Mouse (Mus musculus) urinary bladder, postnatal 10 days (tissue): ENCODE data around the gene Dirc2.
A peak's percentile ranks its signal among the peaks of the same experiment; 100 is the strongest.

ENCODE experiments used
- DNase-seq: peaks from one replicate; pipeline ENCODE4 v3.0.0; 2022; ENCODE audit warnings: low spot score

Gene Dirc2

GRCm38 (mm10) chr16:35768785-35769642 is at the start of gene Dirc2:
TSS of gene Dirc2 (minus strand) at chr16:35769356.
- peak; percentile 28 for DNase-seq

- DNase-seq, result peak; percentile 26
Observed at GRCm38 (mm10) chr16:35817255-35818089, 48.3 kb upstream of the Dirc2 start.

GRCm38 (mm10) chr16:35813119-35813518 is 44.0 kb upstream of the Dirc2 start:
- no peak for DNase-seq

GRCm38 (mm10) chr16:35808838-35809237 is 39.7 kb upstream of the Dirc2 start:
- DNase-seq, result no peak

- DNase-seq, result no peak
Observed at GRCm38 (mm10) chr16:35807663-35807992, 38.5 kb upstream of the Dirc2 start.

GRCm38 (mm10) chr16:35806973-35807662 is 38.0 kb upstream of the Dirc2 start:
- no peak for DNase-seq

- DNase-seq, result no peak
Observed at GRCm38 (mm10) chr16:35803723-35804122, 34.6 kb upstream of the Dirc2 start.

- DNase-seq, result no peak
Observed at GRCm38 (mm10) chr16:35802163-35802562, 33.0 kb upstream of the Dirc2 start.

- no peak for DNase-seq
Observed at GRCm38 (mm10) chr16:35791962-35792521, 22.9 kb upstream of the Dirc2 start.

GRCm38 (mm10) chr16:35788330-35788729 is 19.2 kb upstream of the Dirc2 start:
- no peak for DNase-seq

GRCm38 (mm10) chr16:35787568-35788189 is 18.5 kb upstream of the Dirc2 start:
- no peak for DNase-seq

GRCm38 (mm10) chr16:35787163-35787562 is 18.0 kb upstream of the Dirc2 start:
- DNase-seq, result no peak

GRCm38 (mm10) chr16:35784134-35784725 is 15.1 kb upstream of the Dirc2 start:
- no peak for DNase-seq

GRCm38 (mm10) chr16:35783207-35783573 is 14.0 kb upstream of the Dirc2 start:
- DNase-seq, result no peak

GRCm38 (mm10) chr16:35782451-35783206 is 13.5 kb upstream of the Dirc2 start:
- DNase-seq, result no peak

- DNase-seq, result no peak
Observed at GRCm38 (mm10) chr16:35781651-35782050, 12.5 kb upstream of the Dirc2 start.

- DNase-seq, result no peak
Observed at GRCm38 (mm10) chr16:35781096-35781495, 11.9 kb upstream of the Dirc2 start.

- DNase-seq, result no peak
Observed at GRCm38 (mm10) chr16:35779681-35780080, 10.5 kb upstream of the Dirc2 start.

GRCm38 (mm10) chr16:35777768-35778167 is 8.6 kb upstream of the Dirc2 start:
- no peak for DNase-seq

GRCm38 (mm10) chr16:35776737-35777136 is 7.6 kb upstream of the Dirc2 start:
- no peak for DNase-seq

GRCm38 (mm10) chr16:35775835-35776234 is 6.7 kb upstream of the Dirc2 start:
- DNase-seq, result no peak
